Mouse (Mus musculus) MEL (cell line): ENCODE measurements at regions not wholly inside any gene's neighbourhood (a gene's known extent, or its start where the extent isn't known, plus 50 kb on each side); places are given as distances from the start of the nearest gene placed in this dataset.
A peak's percentile ranks its signal among the peaks of the same experiment; 100 is the strongest.

Experiments used
- DNase-seq: peaks from one replicate; pipeline ENCODE4 v3.0.0; 2011; ENCODE audit warnings: low read depth, low spot score
- H3K27ac ChIP-seq: 2 replicates; pipeline ENCODE4 v1.5.1; 2012; ENCODE audit warnings: low read depth, mild to moderate bottlenecking, control low read depth, low read length, moderate library complexity; ENCODE audit not compliant: control insufficient read depth
- H3K27me3 ChIP-seq, 2 experiments: fragments of 150-350 bp in 1 of 2; sonication (generic) in 1 of 2; 2 replicates each; pipeline ENCODE4 v1.6.1; 2012; ENCODE audit warnings: low read length in 2 of 2, mild to moderate bottlenecking in 2 of 2, improper control_type of control experiment in 1 of 2, moderate library complexity in 1 of 2; ENCODE audit not compliant: insufficient read depth in 2 of 2, control insufficient read depth in 1 of 2
- H3K36me3 ChIP-seq, 2 experiments: 2 replicates each; pipeline ENCODE4 v1.6.1; 2012 to 2014; ENCODE audit warnings: low read length in 2 of 2, improper control_type of control experiment in 1 of 2, inconsistent platforms in 1 of 2, mild to moderate bottlenecking in 1 of 2; ENCODE audit not compliant: insufficient read depth in 2 of 2, control insufficient read depth in 1 of 2
- H3K4me1 ChIP-seq, 2 experiments: fragments of 150-350 bp in 1 of 2; sonication (generic) in 1 of 2; 2 replicates each; pipeline ENCODE4 v1.6.1; 2012; ENCODE audit warnings: low read length in 2 of 2, improper control_type of control experiment in 1 of 2, mild to moderate bottlenecking in 1 of 2; ENCODE audit not compliant: insufficient read depth in 2 of 2, control insufficient read depth in 1 of 2
- H3K4me3 ChIP-seq, 2 experiments: fragments of 150-350 bp in 1 of 2; sonication (generic) in 1 of 2; 2 replicates each; pipeline ENCODE4 v1.5.1; 2012; ENCODE audit warnings: low read depth in 2 of 2, low read length in 2 of 2, mild to moderate bottlenecking in 2 of 2, moderate library complexity in 2 of 2, control low read depth in 1 of 2, improper control_type of control experiment in 1 of 2; ENCODE audit not compliant: control insufficient read depth in 1 of 2, insufficient read depth in 1 of 2
- H3K79me2 ChIP-seq: 2 replicates; pipeline ENCODE4 v1.6.1; 2012; ENCODE audit warnings: mild to moderate bottlenecking, low read length, moderate library complexity; ENCODE audit not compliant: control insufficient read depth, poor library complexity, insufficient read depth
- H3K9ac ChIP-seq: 2 replicates; pipeline ENCODE4 v1.6.1; 2012; ENCODE audit warnings: low read depth, mild to moderate bottlenecking, control low read depth, low read length, moderate library complexity; ENCODE audit not compliant: control insufficient read depth, poor library complexity, severe bottlenecking
- H3K9me3 ChIP-seq: fragments of 150-350 bp; sonication (generic); replicated peaks from 2 replicates; pipeline ENCODE4 v1.6.1; 2012; ENCODE audit warnings: mild to moderate bottlenecking, low read length, improper control_type of control experiment, moderate library complexity; ENCODE audit not compliant: insufficient read depth
- BHLHE40 ChIP-seq: IDR thresholded peaks from 2 replicates; pipeline ENCODE4 v1.6.1; 2012; ENCODE audit warnings: low read depth, mild to moderate bottlenecking, inconsistent platforms, low read length, improper control_type of control experiment, borderline replicate concordance
- CHD2 ChIP-seq: IDR thresholded peaks from 2 replicates; pipeline ENCODE4 v1.6.1; 2011; ENCODE audit warnings: low read length, improper control_type of control experiment
- CTCF ChIP-seq, 3 experiments: IDR thresholded peaks in 2 of 3; conservative IDR thresholded peaks in 1 of 3; 2 replicates each; pipeline ENCODE4 v1.5.1; 2011 to 2012; ENCODE audit warnings: low read length in 3 of 3, low read depth in 2 of 3, mild to moderate bottlenecking in 2 of 3, improper control_type of control experiment in 1 of 3, inconsistent platforms in 1 of 3, mixed read lengths in 1 of 3, moderate library complexity in 1 of 3; ENCODE audit not compliant: control insufficient read depth in 1 of 3, insufficient read depth in 1 of 3, poor library complexity in 1 of 3, severe bottlenecking in 1 of 3
- E2F4 ChIP-seq: IDR thresholded peaks from 2 replicates; pipeline ENCODE4 v1.6.1; 2011; ENCODE audit warnings: low read depth, low read length, improper control_type of control experiment, borderline replicate concordance
- EP300 ChIP-seq, 2 experiments: IDR thresholded peaks; 2 replicates each; pipeline ENCODE4 v1.6.1; 2011; ENCODE audit warnings: improper control_type of control experiment in 2 of 2, low read length in 2 of 2, low read depth in 1 of 2, mild to moderate bottlenecking in 1 of 2
- ETS1 ChIP-seq: IDR thresholded peaks from 2 replicates; pipeline ENCODE4 v1.6.1; 2012; ENCODE audit warnings: low read depth, mild to moderate bottlenecking, inconsistent platforms, low read length, improper control_type of control experiment, moderate library complexity
- GABPA ChIP-seq: IDR thresholded peaks from 2 replicates; pipeline ENCODE4 v1.6.1; 2012; ENCODE audit warnings: low read depth, mild to moderate bottlenecking, inconsistent platforms, low read length, improper control_type of control experiment, moderate library complexity
- GATA1 ChIP-seq: IDR thresholded peaks from 2 replicates; pipeline ENCODE4 v1.6.1; 2011; ENCODE audit warnings: low read depth, low read length, improper control_type of control experiment
- HCFC1 ChIP-seq: IDR thresholded peaks from 2 replicates; pipeline ENCODE4 v1.6.1; 2012; ENCODE audit warnings: low read depth, mild to moderate bottlenecking, inconsistent platforms, low read length, improper control_type of control experiment, moderate library complexity
- JUND ChIP-seq: IDR thresholded peaks from 2 replicates; pipeline ENCODE4 v1.6.1; 2011; ENCODE audit warnings: low read depth, mild to moderate bottlenecking, improper control_type of control experiment, low read length
- KAT2A ChIP-seq: conservative IDR thresholded peaks from 2 replicates; pipeline ENCODE4 v1.6.1; 2012; ENCODE audit warnings: low read depth, low read length, improper control_type of control experiment, inconsistent platforms
- MAZ ChIP-seq: IDR thresholded peaks from 2 replicates; pipeline ENCODE4 v1.6.1; 2012; ENCODE audit warnings: low read depth, mild to moderate bottlenecking, inconsistent platforms, low read length, improper control_type of control experiment
- MEF2A ChIP-seq: IDR thresholded peaks from 2 replicates; pipeline ENCODE4 v1.6.1; 2014; ENCODE audit warnings: low read depth, mild to moderate bottlenecking, inconsistent platforms, low read length, improper control_type of control experiment; ENCODE audit not compliant: poor library complexity, insufficient replicate concordance, severe bottlenecking; ENCODE audit errors: extremely low read depth
- MYB ChIP-seq: IDR thresholded peaks from 2 replicates; pipeline ENCODE4 v1.6.1; 2011; ENCODE audit warnings: mild to moderate bottlenecking, low read depth, low read length, improper control_type of control experiment
- NELFE ChIP-seq: IDR thresholded peaks from 2 replicates; pipeline ENCODE4 v1.6.1; 2011; ENCODE audit warnings: low read depth, low read length, improper control_type of control experiment
- POLR2AphosphoS2 ChIP-seq: IDR thresholded peaks from 2 replicates; pipeline ENCODE4 v1.6.1; 2011; ENCODE audit warnings: low read length, improper control_type of control experiment
- RCOR1 ChIP-seq: IDR thresholded peaks from 2 replicates; pipeline ENCODE4 v1.6.1; 2012; ENCODE audit warnings: low read depth, mild to moderate bottlenecking, inconsistent platforms, low read length, improper control_type of control experiment
- SIN3A ChIP-seq: IDR thresholded peaks from 2 replicates; pipeline ENCODE4 v1.6.1; 2012; ENCODE audit warnings: low read length, improper control_type of control experiment, inconsistent platforms
- SMC3 ChIP-seq: IDR thresholded peaks from 2 replicates; pipeline ENCODE4 v1.6.1; 2011; ENCODE audit warnings: low read depth, low read length, improper control_type of control experiment
- TAL1 ChIP-seq: IDR thresholded peaks from 2 replicates; pipeline ENCODE4 v1.6.1; 2012; ENCODE audit warnings: mild to moderate bottlenecking, inconsistent platforms, low read length, moderate library complexity, mixed read lengths
- TBP ChIP-seq: IDR thresholded peaks from 2 replicates; pipeline ENCODE4 v1.8.0; 2011; ENCODE audit warnings: low read depth, low read length, improper control_type of control experiment
- TCF12 ChIP-seq: IDR thresholded peaks from 2 replicates; pipeline ENCODE4 v1.6.1; 2014; ENCODE audit warnings: low read depth, mild to moderate bottlenecking, inconsistent platforms, low read length, improper control_type of control experiment, moderate library complexity
- USF1 ChIP-seq: IDR thresholded peaks from 2 replicates; pipeline ENCODE4 v1.6.1; 2014; ENCODE audit warnings: low read depth, mild to moderate bottlenecking, inconsistent platforms, low read length, improper control_type of control experiment, moderate library complexity

GRCm38 (mm10) chr16:74749006-74749405 lies 337.4 kb upstream of the Robo2 start:
- no peaks in the 10 kb centered on the region for H3K36me3 ChIP-seq
- no peaks in the 10 kb centered on the region for H3K79me2 ChIP-seq
- DNase-seq: no peak
- no peaks in the 10 kb centered on the region for H3K9me3 ChIP-seq
- H3K27me3 ChIP-seq: no peaks in the 10 kb centered on the region; a peak in 1 of 4 replicates
- TF ChIP-seq USF1: peak; percentile 11; the same call in 1 of the 2 replicates
- 0 out of 2 replicates have a peak, but pooled peaks have one; percentile 11 for TF ChIP-seq RCOR1
- TF ChIP-seq GATA1: no peak
- TF ChIP-seq NELFE: no peak
- peak in 1 of 2 experiments; percentile 33; a peak in 1 of 4 replicates for TF ChIP-seq EP300 (IDR thresholded peaks at IDR 0.05; ENCODE audit: low read depth in 1 of 2, low read length in 2 of 2)
- no peaks in the 10 kb centered on the region for H3K4me1 ChIP-seq
- H3K4me3 ChIP-seq: no peak overlapping the region
- H3K27ac ChIP-seq: no peak overlapping the region
- H3K9ac ChIP-seq: no peak overlapping the region

DNA sequence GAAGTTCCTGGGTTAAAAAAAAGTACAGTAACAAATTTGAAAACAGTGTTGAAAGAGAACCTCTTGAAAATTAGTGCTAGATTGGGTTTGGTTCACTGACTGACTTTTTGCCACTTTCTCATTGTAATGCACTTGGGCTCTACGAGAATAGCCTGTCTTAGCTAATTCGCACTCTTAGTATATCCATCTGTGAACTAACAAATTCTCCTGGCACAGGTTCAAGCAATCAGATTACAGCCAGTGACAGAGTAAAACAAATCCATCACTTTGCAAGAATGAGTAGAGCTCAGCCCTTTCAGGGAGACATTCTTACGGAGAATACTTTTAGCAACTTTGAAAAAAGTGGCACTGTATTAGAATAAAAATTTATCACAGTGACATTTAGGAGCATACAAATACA lies 331.9 kb upstream of the Robo2 start:
- H3K4me1 ChIP-seq: no peaks in the 10 kb centered on the region
- H3K27me3 ChIP-seq: no peaks in the 10 kb centered on the region; a peak in 1 of 4 replicates
- no peak overlapping the region for H3K9ac ChIP-seq
- no peaks in the 10 kb centered on the region for H3K9me3 ChIP-seq
- H3K36me3 ChIP-seq: no peaks in the 10 kb centered on the region
- TF ChIP-seq CTCF (IDR thresholded peaks at IDR 0.05 in 2 of 3, conservative IDR thresholded peaks at IDR 0.05 in 1 of 3; ENCODE audit: control insufficient read depth in 1 of 3, insufficient read depth in 1 of 3, low read depth in 2 of 3, low read length in 3 of 3, poor library complexity in 1 of 3, severe bottlenecking in 1 of 3) (no peak), USF1 (no peak), SIN3A (no peak), POLR2AphosphoS2 (no peak), MEF2A (no peak), TAL1 (no peak), E2F4 (no peak), GABPA (no peak), MYB (no peak), ETS1 (no peak), CHD2 (no peak), KAT2A (no peak), MAZ (no peak), TCF12 (no peak), HCFC1 (no peak), JUND (no peak), TBP (no peak), SMC3 (no peak), BHLHE40 (no peak)
- DNase-seq: no peak
- no peak overlapping the region for H3K4me3 ChIP-seq
- no peaks in the 10 kb centered on the region for H3K79me2 ChIP-seq
- H3K27ac ChIP-seq: no peak overlapping the region
